Mouse (Mus musculus) brain, adult 10 weeks (tissue): ENCODE results near the gene Gins1. TPM values are rescaled to one million over a fixed set of nuclear protein-coding genes. Genes with fewer than 3 reads are reported as not detected.

Experiments
- polyA plus RNA-seq: library from polyadenylated mRNA; stranded (reverse); fragments of 350-450 nt; fragmentation: Illumina TruSeq; extraction: RNeasy Lipid Tissue Mini Kit (QIAGEN cat#74804); gene quantifications from one replicate; pipeline ENCODE4 v1.2.3, GENCODE M21; 2015; ENCODE audit warnings: low read depth, low replicate concordance

Gene Gins1
- polyA plus RNA-seq: 3.4 TPM

GRCm38 (mm10) chr2:150904936-150905450 is at the start of gene Gins1:
Gins1 (plus strand) TSS chr2:150905400.

DNA sequence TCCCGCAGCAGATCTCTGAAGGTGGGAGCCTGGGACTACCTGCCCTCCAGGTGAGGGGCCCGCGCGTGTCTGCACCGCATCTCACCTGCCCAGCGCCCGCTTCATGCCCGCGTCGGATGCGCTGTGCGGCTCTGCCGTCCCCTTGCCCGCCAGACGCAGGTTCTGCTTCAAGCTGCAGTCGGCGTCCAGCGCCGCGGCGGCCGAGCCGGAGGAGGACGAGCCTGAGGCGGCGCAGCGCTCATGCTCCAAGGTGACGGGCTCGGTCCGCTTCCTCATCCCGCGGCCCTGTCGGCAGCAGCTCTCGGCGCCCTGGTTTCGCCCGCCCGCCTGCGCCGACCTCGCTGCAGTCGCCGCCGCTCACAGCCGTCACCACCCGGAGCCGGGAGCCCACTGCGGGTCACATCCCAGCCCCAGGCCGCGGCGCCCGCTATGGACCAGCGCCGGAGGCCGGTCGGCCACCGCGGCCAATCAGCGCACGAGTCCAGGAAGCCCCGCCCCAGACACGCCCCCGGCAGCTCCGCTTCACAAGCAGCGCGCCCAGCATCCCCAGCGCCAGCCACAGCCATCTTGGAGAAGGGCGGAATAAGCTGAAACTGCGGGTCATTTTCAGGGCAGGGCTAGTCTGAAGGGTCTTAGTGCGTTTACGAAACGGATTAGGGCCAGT is 796 bp upstream of the Gins1 start, which contains the start of gene Abhd12:
TSS of gene Abhd12 (minus strand) at position 470 of the 664 bp plus-strand sequence.

Other genes with a start within 250 kb of the Gins1 start
- 17.8 TPM for gene Acss1, start 236.9 kb upstream of the Gins1 start, polyA plus RNA-seq
- gene Vsx1, start 216.0 kb upstream of the Gins1 start, polyA plus RNA-seq: 0.10 TPM
- gene Entpd6, start 156.4 kb upstream of the Gins1 start, polyA plus RNA-seq: 44.9 TPM
- 110 TPM for gene Pygb, start 118.7 kb upstream of the Gins1 start, polyA plus RNA-seq
- 426 TPM for gene Abhd12, start 659 bp upstream of the Gins1 start, polyA plus RNA-seq
- gene Ninl, start 134.0 kb downstream of the Gins1 start, polyA plus RNA-seq: 3.5 TPM
- gene Nanp, start 134.0 kb downstream of the Gins1 start, polyA plus RNA-seq: 31.9 TPM
- gene Gm14151, start 186.9 kb downstream of the Gins1 start, polyA plus RNA-seq: not detected
- gene Gm14147, start 192.8 kb downstream of the Gins1 start, polyA plus RNA-seq: not detected